Mouse (Mus musculus) intestine, embryonic 14.5 days (tissue): Measurements from ENCODE around the gene Lman2. TPM values are rescaled to one million over a fixed set of nuclear protein-coding genes. Genes with fewer than 3 reads are reported as not detected.

Experiments
- ATAC-seq: fragments of 200-750 bp; cut with Nextera tagmentation; replicated peaks from 2 replicates; pipeline ENCODE4 v1.8.0; 2017; ENCODE audit warnings: low read depth, moderate number of reproducible peaks, moderate TSS enrichment, moderate library complexity; ENCODE audit not compliant: low FRiP score, low TSS enrichment
- DNase-seq: peaks from one replicate; pipeline ENCODE4 v3.0.0-alpha.2; 2018; ENCODE audit warnings: low spot score
- H3K27ac ChIP-seq: fragments of 300-500 bp; sonication (generic); 2 replicates; pipeline ENCODE4 v1.5.1; 2014; ENCODE audit warnings: low read depth, mild to moderate bottlenecking, control low read depth
- H3K27me3 ChIP-seq: fragments of 300-500 bp; sonication (generic); replicated peaks from 2 replicates; pipeline ENCODE4 v1.6.1; 2014; ENCODE audit warnings: low read length, control low read depth; ENCODE audit not compliant: control insufficient read depth, insufficient read depth
- H3K36me3 ChIP-seq: fragments of 300-500 bp; sonication (generic); 2 replicates; pipeline ENCODE4 v1.6.1; 2014; ENCODE audit warnings: low read length, control low read depth; ENCODE audit not compliant: control insufficient read depth, insufficient read depth
- H3K4me1 ChIP-seq: fragments of 300-500 bp; sonication (generic); replicated peaks from 2 replicates; pipeline ENCODE4 v1.6.1; 2014; ENCODE audit warnings: low read length, control low read depth, mixed read lengths; ENCODE audit not compliant: control insufficient read depth, insufficient read depth
- H3K4me2 ChIP-seq: fragments of 300-500 bp; sonication (generic); 2 replicates; pipeline ENCODE4 v1.6.1; 2014; ENCODE audit warnings: low read length
- H3K4me3 ChIP-seq: fragments of 300-500 bp; sonication (generic); 2 replicates; pipeline ENCODE4 v1.5.1; 2014; ENCODE audit warnings: low read depth, low read length, control low read depth, mixed read lengths
- H3K9ac ChIP-seq: fragments of 300-500 bp; sonication (generic); 2 replicates; pipeline ENCODE4 v1.6.1; 2014; ENCODE audit warnings: mild to moderate bottlenecking, low read length
- H3K9me3 ChIP-seq: fragments of 300-500 bp; sonication (generic); 2 replicates; pipeline ENCODE4 v1.6.1; 2016; ENCODE audit warnings: low read length, control low read depth; ENCODE audit not compliant: control insufficient read depth
- WGBS: fragments of 180-500 bp; shearing (Covaris S2); extraction: QIAGEN DNeasy Blood & Tissue Kit; methylation state at CpG from one replicate; pipeline ENCODE4 v1.1.7; 2014; 5-methylcytosine and 5-hydroxymethylcytosine counted together
- polyA plus RNA-seq: library from polyadenylated mRNA; unstranded; fragments of >200 nt; fragmentation: Nextera tagmentation; extraction: Ambion mirVana; gene quantifications from 2 replicates; pipeline ENCODE4 v1.2.1, GENCODE M21; 2014

Lman2 gene
- polyA plus RNA-seq, 1 experiment from 2014 or later, result 104 TPM

DNA sequence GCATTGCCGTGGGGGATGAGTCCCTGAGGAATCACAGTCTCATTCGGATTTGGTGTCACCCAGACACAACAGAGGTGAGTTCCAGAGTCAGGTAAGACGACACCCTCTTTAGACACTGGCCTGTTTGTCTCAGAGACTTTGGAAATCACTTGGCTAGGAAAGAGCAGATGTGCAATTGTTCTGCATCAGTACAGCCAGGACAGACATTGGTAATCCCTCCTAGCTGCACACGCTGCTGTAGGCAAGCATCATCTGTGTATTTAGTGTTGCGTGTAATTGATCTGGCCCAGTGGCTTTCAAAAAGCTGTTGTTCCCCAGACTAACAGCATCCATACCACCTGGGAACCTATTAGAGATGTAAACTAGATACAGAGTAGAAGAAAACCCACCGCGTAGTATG is 40.7 kb upstream of the Lman2 start:
- Histone ChIP-seq H3K27ac (no peak overlapping the region), H3K4me3 (no peak overlapping the region), H3K36me3 (no peaks in the 10 kb centered on the region), H3K9ac (no peak overlapping the region), H3K4me1 (no peaks in the 10 kb centered on the region), H3K4me2 (no peak overlapping the region), H3K9me3 (no peaks in the 10 kb centered on the region), H3K27me3 (no peaks in the 10 kb centered on the region)
- no peak for ATAC-seq
- 78% methylated on average over 7 of the region's 7 CpGs for WGBS
- DNase-seq, result no peak

DNA sequence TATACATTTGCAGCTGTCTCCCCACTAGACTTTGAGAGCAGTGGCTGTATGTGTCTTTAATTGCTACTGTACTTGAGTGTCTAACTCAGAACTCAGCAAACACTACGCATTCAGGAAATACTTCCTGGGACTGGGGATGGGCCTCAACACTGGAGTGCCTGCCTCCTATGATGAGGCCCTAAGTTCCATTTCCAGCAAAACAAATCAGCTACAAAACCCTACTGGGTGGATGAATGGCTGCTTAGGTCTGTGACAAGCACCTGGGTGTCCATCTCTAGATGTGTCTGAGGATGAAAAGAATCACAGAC is 37.4 kb upstream of the Lman2 start:
- no peak overlapping the region for H3K9ac ChIP-seq

DNA sequence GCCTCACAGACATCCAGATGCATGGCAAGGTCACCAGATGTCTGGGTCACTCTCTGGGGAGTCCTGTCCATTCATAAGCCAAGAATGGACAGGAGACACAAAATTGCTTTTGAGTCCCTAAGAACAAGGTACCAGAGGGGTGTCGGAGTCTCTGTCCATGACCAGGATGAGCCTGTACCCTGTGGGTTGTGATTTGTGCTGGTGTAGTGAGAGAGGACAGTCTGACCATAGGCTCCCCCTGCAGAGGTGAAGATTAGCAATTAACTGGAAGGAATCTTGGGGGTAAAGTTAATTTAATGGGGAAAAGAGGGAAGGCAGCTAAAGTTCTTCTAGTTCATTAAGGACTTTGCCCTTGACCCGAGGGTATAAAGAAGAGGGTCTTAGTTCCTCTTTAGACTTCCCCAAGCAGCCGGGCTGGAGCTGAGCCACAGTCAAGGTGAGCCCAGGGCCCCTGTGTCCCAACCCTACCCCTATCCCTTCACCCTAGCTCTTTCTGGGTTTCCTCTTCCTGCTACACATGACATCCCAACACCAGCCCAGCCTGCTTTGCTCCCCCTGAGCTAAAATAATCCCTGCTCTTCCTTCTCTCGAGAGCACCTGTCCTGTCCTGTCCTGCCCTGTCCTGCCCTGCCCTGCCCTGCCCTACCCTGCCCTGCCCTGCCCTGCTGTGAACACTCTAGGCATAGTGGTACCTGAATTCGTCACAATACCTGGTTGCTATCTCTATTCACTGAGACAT is 36.9 kb upstream of the Lman2 start:
- no peak overlapping the region for H3K4me3 ChIP-seq
- H3K4me1 ChIP-seq, result no peaks in the 10 kb centered on the region
- H3K36me3 ChIP-seq, result no peaks in the 10 kb centered on the region
- H3K27me3 ChIP-seq, result no peaks in the 10 kb centered on the region
- DNase-seq, result no peak
- no peak overlapping the region for H3K4me2 ChIP-seq
- H3K27ac ChIP-seq, result no peak overlapping the region
- WGBS, result 59% methylated on average over 5 of the region's 5 CpGs
- no peaks in the 10 kb centered on the region for H3K9me3 ChIP-seq
- no peak for ATAC-seq
- H3K9ac ChIP-seq, result no peak overlapping the region

More for the DNA sequence above, 37.4 kb upstream of the Lman2 start:
- Histone ChIP-seq H3K4me1 (no peaks in the 10 kb centered on the region), H3K36me3 (no peaks in the 10 kb centered on the region), H3K27me3 (no peaks in the 10 kb centered on the region), H3K4me2 (no peak overlapping the region), H3K9me3 (no peaks in the 10 kb centered on the region), H3K4me3 (no peak overlapping the region), H3K27ac (no peak overlapping the region)
- ATAC-seq (no peak), DNase-seq (no peak)
- 71% methylated on average over 1 of the region's 1 CpGs for WGBS

- ATAC-seq (no peak), DNase-seq (no peak)
- Histone ChIP-seq H3K4me1 (no peaks in the 10 kb centered on the region), H3K9me3 (no peaks in the 10 kb centered on the region), H3K27me3 (no peaks in the 10 kb centered on the region), H3K4me3 (no peak within 1 kb of the TSS), H3K27ac (no peak within 1 kb of the TSS), H3K36me3 (no peaks in the 10 kb centered on the region), H3K4me2 (no peak within 1 kb of the TSS), H3K9ac (no peak within 1 kb of the TSS)
- 78% methylated on average over 1 of the region's 1 CpGs for WGBS
These were observed 35.5 kb upstream of the Lman2 start, which contains the start of gene Slc34a1 for GRCm38 (mm10) chr13:55398088-55398487. Gene Slc34a1 (plus strand): TSS chr13:55398187.

DNA sequence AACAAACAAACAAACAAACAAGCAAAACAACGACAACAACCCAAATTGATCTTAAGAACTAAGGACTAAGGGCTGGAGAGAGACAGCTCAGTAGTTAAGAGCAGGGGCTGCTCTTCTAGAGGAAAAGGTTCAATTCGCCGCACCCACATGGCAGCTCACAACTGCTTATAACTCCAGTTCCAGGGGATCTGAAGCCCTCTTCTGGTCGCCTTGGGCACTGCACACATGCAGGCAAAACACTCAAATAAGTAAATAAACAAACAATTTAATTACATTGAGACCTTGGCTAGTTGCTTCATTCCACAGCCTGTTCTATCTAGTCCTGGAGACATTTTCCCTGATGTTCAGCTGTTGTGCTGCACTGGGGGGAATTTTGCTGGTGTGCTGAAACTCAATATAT is 30.4 kb upstream of the Lman2 start:
- Histone ChIP-seq H3K9ac (no peak overlapping the region), H3K27me3 (no peaks in the 10 kb centered on the region)

GRCm38 (mm10) chr13:55391626-55392029 is 29.0 kb upstream of the Lman2 start:
- no peak overlapping the region for H3K4me3 ChIP-seq
- WGBS, result 71% methylated on average over 1 of the region's 1 CpGs
- ATAC-seq, result no peak

More for the DNA sequence above, 30.4 kb upstream of the Lman2 start:
- no peaks in the 10 kb centered on the region for H3K9me3 ChIP-seq
- ATAC-seq, result no peak
- H3K4me1 ChIP-seq, result no peaks in the 10 kb centered on the region
- H3K4me2 ChIP-seq, result no peak overlapping the region
- no peak for DNase-seq
- H3K27ac ChIP-seq, result no peak overlapping the region
- no peaks in the 10 kb centered on the region for H3K36me3 ChIP-seq
- WGBS, result 63% methylated on average over 4 of the region's 4 CpGs
- no peak overlapping the region for H3K4me3 ChIP-seq

GRCm38 (mm10) chr13:55390644-55391043 is 28.1 kb upstream of the Lman2 start:
- Histone ChIP-seq H3K4me3 (no peak overlapping the region), H3K4me2 (no peak overlapping the region), H3K36me3 (no peaks in the 10 kb centered on the region), H3K27ac (no peak overlapping the region), H3K4me1 (no peaks in the 10 kb centered on the region), H3K27me3 (no peaks in the 10 kb centered on the region), H3K9ac (no peak overlapping the region), H3K9me3 (no peaks in the 10 kb centered on the region)
- DNase-seq (no peak), ATAC-seq (no peak)
- 66% methylated on average over 3 of the region's 3 CpGs for WGBS

More at GRCm38 (mm10) chr13:55391626-55392029, 29.0 kb upstream of the Lman2 start:
- Histone ChIP-seq H3K27ac (no peak overlapping the region), H3K4me2 (no peak overlapping the region), H3K4me1 (no peaks in the 10 kb centered on the region), H3K27me3 (no peaks in the 10 kb centered on the region), H3K36me3 (no peaks in the 10 kb centered on the region), H3K9me3 (no peaks in the 10 kb centered on the region), H3K9ac (no peak overlapping the region)
- no peak for DNase-seq

DNA sequence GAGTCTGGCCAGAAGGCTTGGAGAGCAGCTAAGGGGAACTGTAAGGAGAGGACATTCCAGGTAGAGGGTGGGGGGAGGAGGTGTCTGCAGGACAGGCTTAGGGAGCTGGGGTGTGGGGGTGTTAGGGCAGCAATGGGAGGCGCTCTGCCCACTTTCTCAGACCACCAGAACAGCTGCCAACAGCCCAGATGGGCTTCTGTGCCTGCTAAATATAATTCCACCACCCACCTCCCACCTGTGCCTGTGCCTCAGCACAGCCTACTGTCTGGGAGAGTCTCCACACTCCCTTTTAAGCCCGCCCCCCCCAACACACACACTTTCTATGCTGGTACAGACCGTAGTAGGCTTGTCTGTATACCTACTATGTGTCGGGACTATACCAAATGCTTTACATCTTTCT is 19.2 kb upstream of the Lman2 start:
- no peaks in the 10 kb centered on the region for H3K9me3 ChIP-seq
- DNase-seq (no peak), ATAC-seq (no peak)
- no peak overlapping the region for H3K4me3 ChIP-seq
- H3K27ac ChIP-seq, result no peak overlapping the region
- H3K36me3 ChIP-seq, result no peaks in the 10 kb centered on the region
- no peak overlapping the region for H3K9ac ChIP-seq
- H3K4me1 ChIP-seq, result no peaks in the 10 kb centered on the region
- 78% methylated on average over 4 of the region's 4 CpGs for WGBS
- peaks cover 41% of the 10 kb centered on the region for H3K27me3 ChIP-seq
- no peak overlapping the region for H3K4me2 ChIP-seq

DNA sequence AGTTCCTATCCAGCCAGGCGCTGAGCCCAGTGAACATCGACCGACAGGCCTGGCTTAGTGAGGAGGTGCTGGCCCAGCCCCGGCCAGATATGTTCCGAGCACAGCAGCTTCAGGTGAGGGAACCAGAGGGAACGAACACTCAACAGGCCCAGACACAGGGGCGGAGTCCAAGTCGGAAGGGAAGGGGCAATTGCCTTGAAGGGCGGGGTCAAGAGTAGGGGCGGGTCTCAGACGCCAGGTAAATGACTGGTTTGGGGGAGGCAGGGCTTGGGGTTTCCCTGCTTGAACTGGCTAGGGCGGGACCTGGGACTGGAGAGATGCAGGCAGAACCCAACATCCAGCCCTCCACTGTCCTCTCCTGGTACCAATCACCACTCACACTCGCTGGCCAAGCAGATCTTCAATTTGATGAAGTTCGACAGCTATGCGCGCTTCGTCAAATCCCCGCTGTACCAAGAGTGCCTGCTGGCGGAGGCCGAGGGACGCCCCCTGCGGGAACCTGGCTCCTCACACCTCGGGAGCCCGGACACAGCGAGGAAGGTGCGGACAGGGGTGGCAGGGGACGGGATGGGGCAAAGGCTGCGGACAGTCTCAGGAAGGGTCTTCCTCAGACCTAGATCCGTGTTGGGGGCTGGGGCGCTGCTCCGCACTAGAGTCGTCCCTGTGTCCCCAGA is 16.5 kb upstream of the Lman2 start:
- Histone ChIP-seq H3K36me3 (no peaks in the 10 kb centered on the region), H3K4me2 (no peak overlapping the region), H3K27ac (no peak overlapping the region), H3K9ac (no peak overlapping the region), H3K4me1 (no peaks in the 10 kb centered on the region), H3K27me3 (peaks cover 41% of the 10 kb centered on the region), H3K4me3 (no peak overlapping the region), H3K9me3 (no peaks in the 10 kb centered on the region)
- WGBS, result 8% methylated on average over 32 of the region's 32 CpGs
- DNase-seq (no peak), ATAC-seq (peak; percentile 44; the same call in 1 of the 2 replicates)
